Mouse (Mus musculus): Measurements from ENCODE around the gene Nfatc2.

DNA sequence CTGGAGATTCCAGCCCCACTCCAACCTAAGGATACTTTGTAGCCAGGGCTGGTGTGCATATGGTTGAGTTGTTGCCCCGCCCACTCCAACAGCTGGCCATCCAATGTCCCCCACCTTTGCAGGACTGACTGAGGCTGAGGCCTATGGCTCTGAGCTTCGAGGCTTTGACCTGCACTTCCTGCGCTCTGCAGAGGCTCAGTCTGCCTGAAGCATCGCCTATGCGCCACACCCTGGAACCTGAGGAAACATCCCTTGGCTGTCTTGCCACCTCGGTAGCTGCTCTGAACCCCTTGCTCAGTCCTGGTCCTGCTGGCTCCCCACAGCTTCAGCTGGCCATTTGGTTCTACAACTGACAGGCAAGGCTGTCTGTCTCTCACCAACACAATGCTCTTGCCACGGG is 24.1 kb downstream of the Nfatc2 start:
- TF ChIP-seq CTCF (IDR thresholded peaks at IDR 0.05; ENCODE audit: borderline replicate concordance, extremely low read depth, insufficient read depth, insufficient read length) (no peak), POLR2A (IDR thresholded peaks at IDR 0.05; ENCODE audit: borderline replicate concordance, extremely low read depth, insufficient read depth, insufficient read length, poor library complexity, severe bottlenecking) (no peak)
